Mouse (Mus musculus) neural tube, embryonic 11.5 days (tissue): ENCODE measurements at regions not wholly inside any gene's neighbourhood (a gene's known extent, or its start where the extent isn't known, plus 50 kb on each side); places are given as distances from the start of the nearest gene placed in this dataset.

Experiments used
- ATAC-seq: fragments of 200-750 bp; cut with Nextera tagmentation; 2 replicates; pipeline ENCODE4 v1.8.0; 2017; ENCODE audit warnings: moderate number of reproducible peaks, mild to moderate bottlenecking, moderate TSS enrichment, moderate library complexity; ENCODE audit not compliant: insufficient read depth, low FRiP score, low TSS enrichment
- DNase-seq: peaks from one replicate; pipeline ENCODE4 v3.0.0-alpha.2; 2015; ENCODE audit warnings: low spot score
- H3K27ac ChIP-seq: fragments of 300-500 bp; sonication (generic); 2 replicates; pipeline ENCODE4 v1.5.1; 2014; ENCODE audit warnings: low read depth, mild to moderate bottlenecking, low read length
- H3K27me3 ChIP-seq: fragments of 300-500 bp; sonication (generic); 2 replicates; pipeline ENCODE4 v1.6.1; 2014; ENCODE audit warnings: mild to moderate bottlenecking, low read length, mixed read lengths; ENCODE audit not compliant: control insufficient read depth, insufficient read depth
- H3K36me3 ChIP-seq: fragments of 300-500 bp; sonication (generic); 2 replicates; pipeline ENCODE4 v1.6.1; 2014; ENCODE audit warnings: mild to moderate bottlenecking, low read length, moderate library complexity, mixed read lengths; ENCODE audit not compliant: control insufficient read depth, insufficient read depth
- H3K4me1 ChIP-seq: fragments of 300-500 bp; sonication (generic); 2 replicates; pipeline ENCODE4 v1.6.1; 2014; ENCODE audit warnings: low read length, mixed read lengths; ENCODE audit not compliant: control insufficient read depth, insufficient read depth
- H3K4me2 ChIP-seq: fragments of 300-500 bp; sonication (generic); 2 replicates; pipeline ENCODE4 v1.6.1; 2014; ENCODE audit warnings: low read depth, mild to moderate bottlenecking, moderate library complexity
- H3K4me3 ChIP-seq: fragments of 300-500 bp; sonication (generic); 2 replicates; pipeline ENCODE4 v1.5.1; 2014; ENCODE audit warnings: low read depth, low read length
- H3K9ac ChIP-seq: fragments of 300-500 bp; sonication (generic); 2 replicates; pipeline ENCODE4 v1.6.1; 2014; ENCODE audit warnings: mild to moderate bottlenecking, low read length
- H3K9me3 ChIP-seq: fragments of 300-500 bp; sonication (generic); 2 replicates; pipeline ENCODE4 v1.6.1; 2016; ENCODE audit warnings: low read length; ENCODE audit not compliant: control insufficient read depth
- WGBS: fragments of 180-500 bp; shearing (Covaris S2); extraction: QIAGEN DNeasy Blood & Tissue Kit; methylation state at CpG from one replicate; pipeline ENCODE4 v1.1.7; 2014; 5-methylcytosine and 5-hydroxymethylcytosine counted together

DNA sequence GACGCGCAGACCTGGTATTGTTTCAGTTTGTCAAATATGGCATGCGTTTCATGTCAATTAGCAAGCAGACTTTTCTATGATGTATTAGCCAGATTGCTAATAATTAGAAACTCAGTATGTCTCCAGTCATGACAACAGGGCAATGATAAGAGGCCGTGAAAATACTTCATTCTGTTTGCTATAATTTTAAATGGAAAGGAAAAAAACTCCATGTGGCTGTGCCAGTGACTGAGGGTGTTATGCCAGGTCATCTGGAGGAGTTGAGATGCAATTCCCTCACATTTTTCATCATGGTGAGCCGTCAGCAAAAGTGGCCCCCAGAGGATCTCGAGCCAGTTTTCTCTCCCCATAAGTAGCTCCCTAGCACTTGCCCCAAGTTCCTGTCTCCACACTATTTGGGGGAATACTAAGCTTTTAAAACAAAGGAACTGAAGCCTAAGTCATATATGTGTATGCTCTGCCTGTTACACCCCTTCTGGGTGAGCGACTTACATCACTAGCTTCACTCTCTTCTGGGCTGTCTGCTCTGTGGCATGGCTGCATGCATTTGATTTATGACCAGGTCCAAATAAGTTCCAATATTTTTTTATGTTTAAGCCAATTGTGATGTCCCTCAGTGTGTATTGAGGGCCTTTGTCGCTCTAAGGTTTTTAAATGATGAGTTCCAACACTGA, 681.4 kb downstream of the Utrn start:
- Histone ChIP-seq H3K27me3 (no peaks in the 10 kb centered on the region), H3K9ac (no peak overlapping the region), H3K4me2 (no peak overlapping the region), H3K4me3 (no peak overlapping the region), H3K9me3 (no peaks in the 10 kb centered on the region), H3K27ac (no peak overlapping the region), H3K36me3 (no peaks in the 10 kb centered on the region), H3K4me1 (no peaks in the 10 kb centered on the region)
- 83% methylated on average over 8 of the region's 8 CpGs for WGBS
- DNase-seq (no peak), ATAC-seq (no peak)

DNA sequence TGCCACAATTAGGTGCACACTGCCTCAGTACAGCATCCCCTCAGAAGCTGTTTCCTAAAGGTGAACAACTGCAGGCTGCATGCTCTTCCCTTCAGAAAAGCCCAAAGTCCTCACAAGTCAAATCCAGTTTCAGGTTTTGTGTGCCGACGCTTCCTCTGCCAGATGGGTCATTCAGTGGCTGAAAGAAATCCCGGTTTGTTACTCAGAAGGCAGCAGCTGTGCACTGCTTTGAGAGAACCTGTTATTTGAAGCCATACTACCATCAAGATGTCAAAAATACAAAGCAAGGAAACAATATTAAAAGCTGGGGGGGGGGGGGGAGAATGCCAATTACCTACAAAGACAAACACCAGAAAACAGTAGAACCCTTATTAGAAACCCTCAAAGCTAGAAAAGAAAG, 678.7 kb downstream of the Utrn start:
- H3K27ac ChIP-seq = no peak overlapping the region
- H3K4me2 ChIP-seq = no peak overlapping the region
- H3K27me3 ChIP-seq = no peaks in the 10 kb centered on the region
- no peak overlapping the region for H3K4me3 ChIP-seq
- ATAC-seq (no peak), DNase-seq (no peak)
- H3K36me3 ChIP-seq = no peaks in the 10 kb centered on the region
- H3K9ac ChIP-seq = no peak overlapping the region
- no peaks in the 10 kb centered on the region for H3K4me1 ChIP-seq
- H3K9me3 ChIP-seq = no peaks in the 10 kb centered on the region
- WGBS = 46% methylated on average over 3 of the region's 3 CpGs

DNA sequence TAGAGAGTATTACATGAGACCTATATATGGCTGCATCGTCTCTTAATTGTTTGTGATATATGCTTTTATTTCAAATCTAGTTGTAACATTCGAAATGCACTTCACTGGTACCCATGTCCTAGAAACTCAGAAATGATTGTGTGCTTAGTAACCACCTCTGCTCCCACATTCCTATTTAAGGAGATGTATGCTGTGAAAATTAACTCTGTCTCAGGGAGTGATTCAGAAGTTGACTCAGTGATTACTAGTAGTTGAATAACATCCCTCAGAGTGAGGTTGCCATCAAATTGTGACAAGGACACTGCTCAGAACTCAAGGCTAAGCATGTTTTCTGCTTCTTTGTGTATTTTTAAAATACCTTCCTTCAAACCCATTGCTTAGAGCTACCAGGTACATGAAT, 661.9 kb downstream of the Utrn start:
- Histone ChIP-seq H3K27me3 (no peaks in the 10 kb centered on the region), H3K4me2 (no peak overlapping the region), H3K27ac (no peak overlapping the region), H3K36me3 (no peaks in the 10 kb centered on the region), H3K9ac (no peak overlapping the region), H3K4me1 (no peaks in the 10 kb centered on the region), H3K4me3 (no peak overlapping the region), H3K9me3 (no peaks in the 10 kb centered on the region)
- no peak for DNase-seq
- 92% methylated on average over 2 of the region's 2 CpGs for WGBS
- ATAC-seq = no peak

DNA sequence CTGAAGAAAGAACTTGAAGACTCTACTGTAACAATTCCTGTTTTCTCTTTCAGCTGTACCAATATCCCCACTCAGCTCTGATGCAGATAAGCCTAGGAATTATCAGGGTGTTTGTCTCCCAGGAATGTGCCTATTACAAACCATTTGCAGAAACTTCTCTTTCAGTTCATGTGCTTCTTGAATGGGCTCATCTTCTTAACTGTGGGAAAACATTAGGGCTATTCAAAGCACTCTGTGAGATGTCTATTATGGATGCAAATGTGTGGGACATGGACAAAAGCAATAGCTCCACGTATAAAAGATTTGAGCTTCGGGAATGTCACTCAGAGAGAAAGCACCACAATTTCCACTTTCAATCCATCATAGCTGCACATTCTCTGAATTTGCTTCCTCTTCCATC, 659.0 kb downstream of the Utrn start:
- Histone ChIP-seq H3K27ac (no peak overlapping the region), H3K4me3 (no peak overlapping the region), H3K4me2 (no peak overlapping the region), H3K9ac (no peak overlapping the region), H3K9me3 (no peaks in the 10 kb centered on the region), H3K36me3 (no peaks in the 10 kb centered on the region), H3K27me3 (no peaks in the 10 kb centered on the region), H3K4me1 (no peaks in the 10 kb centered on the region)
- no peak for DNase-seq
- WGBS = 77% methylated on average over 2 of the region's 2 CpGs
- ATAC-seq = no peak

DNA sequence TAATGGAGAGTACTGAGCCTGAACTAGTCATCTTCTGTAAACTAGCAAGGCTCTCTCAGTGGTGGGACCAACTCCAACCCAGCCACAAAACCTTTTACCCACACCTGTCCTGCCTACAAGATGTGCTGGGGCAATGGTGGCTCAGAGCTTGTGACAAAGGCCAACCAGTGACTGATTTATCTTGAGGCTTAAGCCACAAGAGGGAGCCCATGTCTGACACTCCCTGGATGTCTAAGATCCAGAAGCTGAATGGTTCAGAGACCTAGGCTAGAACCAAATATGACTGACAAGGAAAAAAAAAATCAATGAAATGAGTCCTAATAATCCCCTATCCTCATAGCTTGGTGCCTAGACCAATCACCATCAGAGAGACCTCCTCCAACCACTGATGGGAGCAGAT, 650.3 kb downstream of the Utrn start:
- DNase-seq = no peak
- no peaks in the 10 kb centered on the region for H3K36me3 ChIP-seq
- no peak overlapping the region for H3K4me2 ChIP-seq

DNA sequence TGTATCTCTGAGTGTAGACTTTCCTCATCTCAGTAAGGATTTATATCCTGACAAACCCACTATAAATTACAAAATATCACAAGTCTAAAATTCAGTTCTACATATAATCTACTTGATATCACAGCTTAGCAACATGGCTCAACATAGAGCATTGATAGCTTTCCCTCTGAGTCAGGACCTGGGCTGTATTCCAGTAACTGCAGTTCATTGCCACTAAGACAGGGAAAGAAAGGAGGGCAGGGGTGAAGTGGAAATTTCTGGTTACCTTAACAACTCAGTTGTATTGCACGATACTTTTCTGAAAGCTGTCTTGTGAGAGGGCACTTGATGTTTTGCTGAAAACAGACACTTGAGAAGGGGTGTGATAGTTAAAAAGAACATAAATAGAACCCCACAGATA, 635.0 kb downstream of the Utrn start:
- ATAC-seq (no peak), DNase-seq (no peak)
- Histone ChIP-seq H3K27ac (no peak overlapping the region), H3K4me2 (no peak overlapping the region), H3K36me3 (no peaks in the 10 kb centered on the region), H3K9ac (no peak overlapping the region), H3K4me1 (no peaks in the 10 kb centered on the region), H3K27me3 (no peaks in the 10 kb centered on the region), H3K4me3 (no peak overlapping the region), H3K9me3 (no peaks in the 10 kb centered on the region)
- 97% methylated on average over 1 of the region's 1 CpGs for WGBS

More for the DNA sequence above, 650.3 kb downstream of the Utrn start:
- Histone ChIP-seq H3K9me3 (no peaks in the 10 kb centered on the region), H3K27me3 (no peaks in the 10 kb centered on the region), H3K9ac (no peak overlapping the region), H3K27ac (no peak overlapping the region), H3K4me3 (no peak overlapping the region), H3K4me1 (no peaks in the 10 kb centered on the region)
- ATAC-seq = no peak

DNA sequence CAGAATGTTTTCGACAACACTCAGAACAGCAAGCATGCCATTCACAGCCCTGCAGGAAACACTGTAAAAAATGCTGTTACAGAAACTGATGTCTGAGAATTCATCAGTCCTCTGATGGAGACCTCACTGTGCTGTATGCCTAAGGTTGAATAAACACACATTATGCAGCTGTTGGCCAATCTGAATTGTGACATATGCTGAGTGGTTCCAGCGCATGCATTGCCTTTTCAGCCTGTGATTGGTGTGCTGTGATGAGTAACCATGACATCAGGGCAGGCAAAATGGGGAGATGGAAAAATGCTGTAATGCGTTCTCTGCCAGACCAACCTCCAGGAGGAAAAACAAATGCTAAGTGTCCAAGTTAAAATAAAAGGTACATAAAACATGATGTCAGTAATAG, 620.3 kb downstream of the Utrn start:
- Histone ChIP-seq H3K9me3 (no peaks in the 10 kb centered on the region), H3K4me3 (no peak overlapping the region), H3K27ac (no peak overlapping the region), H3K27me3 (no peaks in the 10 kb centered on the region), H3K4me2 (no peak overlapping the region), H3K4me1 (no peaks in the 10 kb centered on the region), H3K9ac (no peak overlapping the region), H3K36me3 (no peaks in the 10 kb centered on the region)
- no peak for ATAC-seq
- 76% methylated on average over 3 of the region's 3 CpGs for WGBS
- no peak for DNase-seq

DNA sequence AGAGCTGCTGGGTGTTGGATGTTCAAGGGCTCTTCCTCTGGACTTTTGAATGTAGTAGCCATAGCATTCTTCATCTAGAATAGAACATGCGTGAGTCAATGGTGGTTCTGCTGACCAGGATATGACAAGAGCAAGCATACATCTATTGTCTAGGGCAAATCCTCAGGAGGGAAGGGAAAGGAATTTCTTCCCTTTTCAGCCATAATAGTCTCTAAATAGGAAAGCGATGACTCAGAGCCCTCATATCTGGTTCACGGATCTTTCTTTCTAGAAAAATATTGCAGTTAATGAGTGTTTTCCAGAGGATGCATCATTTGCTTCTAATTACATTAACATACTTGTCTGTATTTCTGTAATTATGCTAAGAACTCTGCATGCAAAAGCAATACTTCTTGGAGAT, 615.9 kb downstream of the Utrn start:
- no peaks in the 10 kb centered on the region for H3K36me3 ChIP-seq
- WGBS = 93% methylated on average over 3 of the region's 3 CpGs
- no peak overlapping the region for H3K27ac ChIP-seq
- H3K4me3 ChIP-seq = no peak overlapping the region
- no peak for DNase-seq
- H3K27me3 ChIP-seq = no peaks in the 10 kb centered on the region
- ATAC-seq = no peak
- no peak overlapping the region for H3K4me2 ChIP-seq
- no peaks in the 10 kb centered on the region for H3K4me1 ChIP-seq
- no peaks in the 10 kb centered on the region for H3K9me3 ChIP-seq
- no peak overlapping the region for H3K9ac ChIP-seq

DNA sequence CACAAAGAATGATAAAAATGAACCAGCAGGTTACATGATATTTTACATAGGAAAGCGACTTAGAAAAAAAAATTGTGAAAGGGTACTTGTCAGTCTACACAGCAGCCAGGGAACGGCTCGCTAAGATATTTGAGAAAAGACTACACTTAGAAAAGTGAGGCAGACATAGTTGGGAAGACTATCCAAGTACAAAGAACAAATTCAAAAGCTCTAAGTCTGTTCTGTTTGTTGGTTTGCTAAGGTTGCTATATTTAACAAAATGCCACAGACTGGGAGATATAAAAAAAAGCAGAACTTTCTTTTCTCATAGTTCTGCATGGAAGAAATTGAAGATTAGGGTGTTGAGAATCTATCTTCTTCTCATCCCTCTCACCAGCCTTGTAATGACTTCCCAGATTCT, 583.5 kb downstream of the Utrn start:
- H3K4me1 ChIP-seq = no peaks in the 10 kb centered on the region
- no peak for ATAC-seq
- H3K27ac ChIP-seq = no peak overlapping the region
- no peaks in the 10 kb centered on the region for H3K36me3 ChIP-seq
- H3K27me3 ChIP-seq = no peaks in the 10 kb centered on the region
- H3K4me3 ChIP-seq = no peak overlapping the region
- no peak overlapping the region for H3K4me2 ChIP-seq
- no peak overlapping the region for H3K9ac ChIP-seq
- no peaks in the 10 kb centered on the region for H3K9me3 ChIP-seq
- 93% methylated on average over 3 of the region's 3 CpGs for WGBS
- no peak for DNase-seq
